Mouse (Mus musculus): ENCODE measurements around the gene Ccng2. TPM values are rescaled to one million over a fixed set of nuclear protein-coding genes. Genes with fewer than 3 reads are reported as not detected.

The Ccng2 gene
- polyA plus RNA-seq, 1 experiment from 2014 or later = 136 TPM

- Histone ChIP-seq H3K9ac (no peak overlapping the region), H3K36me3 (no peaks in the 10 kb centered on the region), H3K4me2 (replicated peaks) (no peak overlapping the region), H3K4me1 (no peaks in the 10 kb centered on the region), H3K27me3 (replicated peaks) (no peaks in the 10 kb centered on the region), H3K9me3 (no peaks in the 10 kb centered on the region), H3K4me3 (no peak overlapping the region), H3K27ac (no peak overlapping the region)
- 82% methylated on average over 8 of the region's 8 CpGs for WGBS
- no peak for ATAC-seq (ENCODE audit: low FRiP score, low read depth)
These were observed 27.2 kb upstream of the Ccng2 start for GRCm38 (mm10) chr5:93239590-93240544.

- no peak overlapping the region for H3K4me3 ChIP-seq
- no peaks in the 10 kb centered on the region for H3K27me3 ChIP-seq (replicated peaks)
- no peaks in the 10 kb centered on the region for H3K9me3 ChIP-seq
- no peaks in the 10 kb centered on the region for H3K36me3 ChIP-seq
- no peak for ATAC-seq (ENCODE audit: low FRiP score, low read depth)
- no peak overlapping the region for H3K9ac ChIP-seq
- no peak overlapping the region for H3K27ac ChIP-seq
- H3K4me1 ChIP-seq = no peaks in the 10 kb centered on the region
- no peak overlapping the region for H3K4me2 ChIP-seq (replicated peaks)
- 50% methylated on average over 2 of the region's 2 CpGs for WGBS
These were observed 21.8 kb upstream of the Ccng2 start for GRCm38 (mm10) chr5:93245280-93245679.

GRCm38 (mm10) chr5:93249940-93250578, 17.0 kb upstream of the Ccng2 start:
- ATAC-seq (ENCODE audit: low FRiP score, low read depth) = no peak
- Histone ChIP-seq H3K27me3 (replicated peaks) (no peaks in the 10 kb centered on the region), H3K4me2 (replicated peaks) (no peak overlapping the region), H3K4me3 (no peak overlapping the region), H3K4me1 (no peaks in the 10 kb centered on the region), H3K9ac (no peak overlapping the region), H3K36me3 (no peaks in the 10 kb centered on the region), H3K9me3 (no peaks in the 10 kb centered on the region), H3K27ac (no peak overlapping the region)
- WGBS = 84% methylated on average over 6 of the region's 6 CpGs

GRCm38 (mm10) chr5:93251001-93251760, 15.9 kb upstream of the Ccng2 start:
- no peak for ATAC-seq (ENCODE audit: low FRiP score, low read depth)
- Histone ChIP-seq H3K4me3 (no peak overlapping the region), H3K36me3 (no peaks in the 10 kb centered on the region), H3K4me1 (no peaks in the 10 kb centered on the region), H3K4me2 (replicated peaks) (no peak overlapping the region), H3K9me3 (no peaks in the 10 kb centered on the region), H3K27me3 (replicated peaks) (no peaks in the 10 kb centered on the region), H3K27ac (no peak overlapping the region), H3K9ac (no peak overlapping the region)
- 85% methylated on average over 12 of the region's 12 CpGs for WGBS

GRCm38 (mm10) chr5:93255759-93256265, 11.2 kb upstream of the Ccng2 start:
- no peaks in the 10 kb centered on the region for H3K27me3 ChIP-seq (replicated peaks)
- no peak for ATAC-seq (ENCODE audit: low FRiP score, low read depth)

GRCm38 (mm10) chr5:93256820-93257405, 10.1 kb upstream of the Ccng2 start:
- no peak for ATAC-seq (ENCODE audit: low FRiP score, low read depth)
- Histone ChIP-seq H3K4me2 (replicated peaks) (no peak overlapping the region), H3K9ac (no peak overlapping the region), H3K4me1 (no peaks in the 10 kb centered on the region), H3K4me3 (no peak overlapping the region), H3K9me3 (no peaks in the 10 kb centered on the region), H3K36me3 (no peaks in the 10 kb centered on the region), H3K27me3 (replicated peaks) (no peaks in the 10 kb centered on the region), H3K27ac (no peak overlapping the region)

More at GRCm38 (mm10) chr5:93255759-93256265, 11.2 kb upstream of the Ccng2 start:
- Histone ChIP-seq H3K4me2 (replicated peaks) (no peak overlapping the region), H3K27ac (no peak overlapping the region), H3K36me3 (no peaks in the 10 kb centered on the region), H3K9me3 (no peaks in the 10 kb centered on the region), H3K9ac (no peak overlapping the region), H3K4me1 (no peaks in the 10 kb centered on the region), H3K4me3 (no peak overlapping the region)
- WGBS = 91% methylated on average over 5 of the region's 5 CpGs

GRCm38 (mm10) chr5:93259349-93259748, 7.7 kb upstream of the Ccng2 start:
- H3K27me3 ChIP-seq (replicated peaks) = no peaks in the 10 kb centered on the region
- no peak overlapping the region for H3K4me2 ChIP-seq (replicated peaks)
- H3K4me1 ChIP-seq = no peaks in the 10 kb centered on the region
- H3K36me3 ChIP-seq = no peaks in the 10 kb centered on the region
- H3K9ac ChIP-seq = no peak overlapping the region
- no peak for ATAC-seq (ENCODE audit: low FRiP score, low read depth)
- H3K27ac ChIP-seq = no peak overlapping the region
- no peaks in the 10 kb centered on the region for H3K9me3 ChIP-seq
- no peak overlapping the region for H3K4me3 ChIP-seq

GRCm38 (mm10) chr5:93260983-93261382, 6.1 kb upstream of the Ccng2 start:
- Histone ChIP-seq H3K4me2 (replicated peaks) (no peak overlapping the region), H3K9me3 (no peaks in the 10 kb centered on the region), H3K4me3 (no peak overlapping the region), H3K9ac (no peak overlapping the region), H3K36me3 (no peaks in the 10 kb centered on the region), H3K27me3 (replicated peaks) (no peaks in the 10 kb centered on the region), H3K27ac (no peak overlapping the region), H3K4me1 (peaks cover under 1% of the 10 kb centered on the region)
- ATAC-seq (ENCODE audit: low FRiP score, low read depth) = no peak
- 72% methylated on average over 3 of the region's 3 CpGs for WGBS

GRCm38 (mm10) chr5:93262751-93263150, 4.3 kb upstream of the Ccng2 start:
- H3K9me3 ChIP-seq = no peaks in the 10 kb centered on the region
- no peak overlapping the region for H3K9ac ChIP-seq
- 94% methylated on average over 2 of the region's 2 CpGs for WGBS
- H3K4me1 ChIP-seq = peaks cover 4% of the 10 kb centered on the region
- no peaks in the 10 kb centered on the region for H3K36me3 ChIP-seq
- H3K27ac ChIP-seq = no peak overlapping the region
- H3K4me3 ChIP-seq = no peak overlapping the region
- no peak overlapping the region for H3K4me2 ChIP-seq (replicated peaks)
- ATAC-seq (ENCODE audit: low FRiP score, low read depth) = no peak
- no peaks in the 10 kb centered on the region for H3K27me3 ChIP-seq (replicated peaks)

- 82% methylated on average over 6 of the region's 6 CpGs for WGBS
- ATAC-seq (ENCODE audit: low FRiP score, low read depth) = no peak
- H3K27me3 ChIP-seq (replicated peaks) = no peaks in the 10 kb centered on the region
- H3K27ac ChIP-seq = no peak overlapping the region
- H3K4me3 ChIP-seq = no peak overlapping the region
- no peaks in the 10 kb centered on the region for H3K9me3 ChIP-seq
- no peaks in the 10 kb centered on the region for H3K36me3 ChIP-seq
- H3K4me2 ChIP-seq (replicated peaks) = no peak overlapping the region
- H3K4me1 ChIP-seq = peaks cover 4% of the 10 kb centered on the region
- no peak overlapping the region for H3K9ac ChIP-seq
These were observed 3.5 kb upstream of the Ccng2 start for GRCm38 (mm10) chr5:93263396-93264075.

GRCm38 (mm10) chr5:93264136-93264700, 2.8 kb upstream of the Ccng2 start:
- Histone ChIP-seq H3K9me3 (no peaks in the 10 kb centered on the region), H3K27me3 (replicated peaks) (no peaks in the 10 kb centered on the region), H3K9ac (no peak overlapping the region), H3K27ac (no peak overlapping the region), H3K4me1 (peaks cover 4% of the 10 kb centered on the region), H3K4me2 (replicated peaks) (no peak overlapping the region), H3K36me3 (no peaks in the 10 kb centered on the region), H3K4me3 (no peak overlapping the region)
- no peak for ATAC-seq (ENCODE audit: low FRiP score, low read depth)
- 66% methylated on average over 1 of the region's 1 CpGs for WGBS
